Mouse (Mus musculus): ENCODE measurements around the gene Twf1. TPM values are rescaled to one million over a fixed set of nuclear protein-coding genes. Genes with fewer than 3 reads are reported as not detected.

Gene Twf1
- polyA plus RNA-seq, 2 experiments = 13.8 to 24.6 TPM

- no peaks in the 10 kb centered on the region for H3K9me3 ChIP-seq (ENCODE audit: control insufficient read depth, low read length)
- no peaks in the 10 kb centered on the region for H3K36me3 ChIP-seq (replicated peaks; ENCODE audit: control insufficient read depth, insufficient read depth, low read depth)
- WGBS (ENCODE audit: insufficient replicate concordance) = 69% methylated on average over 2 of the region's 2 CpGs
- no peak overlapping the region for H3K9ac ChIP-seq (replicated peaks)
- no peak overlapping the region for H3K27ac ChIP-seq
- TF ChIP-seq EP300 (IDR thresholded peaks at IDR 0.05; ENCODE audit: low read depth) (no peak), CTCF (IDR thresholded peaks at IDR 0.05; ENCODE audit: low read depth) (no peak)
- no peak overlapping the region for H3K4me3 ChIP-seq (ENCODE audit: insufficient read depth in 1 of 2, low read depth in 2 of 2, low read length in 2 of 2)
- 0 out of 4 replicates have a peak, but pooled peaks cover 0 to 2% of the 10 kb centered on the region in 2 experiments for H3K4me1 ChIP-seq (replicated peaks; ENCODE audit: control insufficient read depth in 2 of 2, insufficient read depth in 2 of 2, low read length in 1 of 2)
- H3K4me2 ChIP-seq (ENCODE audit: low read depth) = no peak overlapping the region
- DNase-seq (ENCODE audit: low read depth in 3 of 3, low spot score in 3 of 3) (no peak), ATAC-seq (ENCODE audit: insufficient read depth) (no peak)
- H3K27me3 ChIP-seq (ENCODE audit: control insufficient read depth, insufficient read depth, low read length) = no peaks in the 10 kb centered on the region
Measured at GRCm38 (mm10) chr15:94564909-94565308, 24.8 kb downstream of the Twf1 start.

- 59% methylated on average over 17 of the region's 17 CpGs for WGBS (ENCODE audit: insufficient replicate concordance)
- Histone ChIP-seq H3K9me3 (ENCODE audit: control insufficient read depth, low read length) (no peaks in the 10 kb centered on the region), H3K36me3 (replicated peaks; ENCODE audit: control insufficient read depth, insufficient read depth, low read depth) (no peaks in the 10 kb centered on the region), H3K4me3 (ENCODE audit: insufficient read depth in 1 of 2, low read depth in 2 of 2, low read length in 2 of 2) (no peak overlapping the region), H3K4me1 (replicated peaks; ENCODE audit: control insufficient read depth in 2 of 2, insufficient read depth in 2 of 2, low read length in 1 of 2) (0 out of 4 replicates have a peak, but pooled peaks cover 0 to 2% of the 10 kb centered on the region in 2 experiments), H3K27ac (no peak overlapping the region), H3K27me3 (ENCODE audit: control insufficient read depth, insufficient read depth, low read length) (no peaks in the 10 kb centered on the region), H3K4me2 (ENCODE audit: low read depth) (no peak overlapping the region), H3K9ac (replicated peaks) (no peak overlapping the region)
- DNase-seq (ENCODE audit: low read depth in 3 of 3, low spot score in 3 of 3) (peak in 1 of 3 experiments; percentile 12), ATAC-seq (ENCODE audit: insufficient read depth) (0 out of 2 replicates have a peak, but pooled peaks have one; percentile 25)
- TF ChIP-seq EP300 (IDR thresholded peaks at IDR 0.05; ENCODE audit: low read depth) (no peak), CTCF (IDR thresholded peaks at IDR 0.05; ENCODE audit: low read depth) (no peak)
Measured at GRCm38 (mm10) chr15:94558895-94559656, 30.6 kb downstream of the Twf1 start.

- Histone ChIP-seq H3K4me3 (ENCODE audit: insufficient read depth in 1 of 2, low read depth in 2 of 2, low read length in 2 of 2) (no peak overlapping the region), H3K9ac (replicated peaks) (no peak overlapping the region), H3K36me3 (replicated peaks; ENCODE audit: control insufficient read depth, insufficient read depth, low read depth) (no peaks in the 10 kb centered on the region), H3K4me1 (replicated peaks; ENCODE audit: control insufficient read depth in 2 of 2, insufficient read depth in 2 of 2, low read length in 1 of 2) (0 out of 4 replicates have a peak, but pooled peaks cover 0 to 2% of the 10 kb centered on the region in 2 experiments), H3K27ac (no peak overlapping the region), H3K4me2 (ENCODE audit: low read depth) (no peak overlapping the region), H3K27me3 (ENCODE audit: control insufficient read depth, insufficient read depth, low read length) (no peaks in the 10 kb centered on the region), H3K9me3 (ENCODE audit: control insufficient read depth, low read length) (no peaks in the 10 kb centered on the region)
- DNase-seq (ENCODE audit: low read depth in 3 of 3, low spot score in 3 of 3) (peak; percentile 41 to 52 (median 50)), ATAC-seq (ENCODE audit: insufficient read depth) (peak; percentile 52; the same call in 1 of the 2 replicates)
- peak; percentile 93 for TF ChIP-seq CTCF (IDR thresholded peaks at IDR 0.05; ENCODE audit: low read depth)
- no peak for TF ChIP-seq EP300 (IDR thresholded peaks at IDR 0.05; ENCODE audit: low read depth)
- WGBS (ENCODE audit: insufficient replicate concordance) = 31% methylated on average over 7 of the region's 7 CpGs
Measured at GRCm38 (mm10) chr15:94557442-94557841, 32.2 kb downstream of the Twf1 start.

GRCm38 (mm10) chr15:94553536-94553935 lies 36.2 kb downstream of the Twf1 start:
- no peak for ATAC-seq (ENCODE audit: insufficient read depth)
- Histone ChIP-seq H3K27ac (no peak overlapping the region), H3K4me3 (ENCODE audit: insufficient read depth in 1 of 2, low read depth in 2 of 2, low read length in 2 of 2) (no peak overlapping the region), H3K4me1 (replicated peaks; ENCODE audit: control insufficient read depth in 2 of 2, insufficient read depth in 2 of 2, low read length in 1 of 2) (no peaks in the 10 kb centered on the region), H3K4me2 (ENCODE audit: low read depth) (no peak overlapping the region), H3K9me3 (ENCODE audit: control insufficient read depth, low read length) (no peaks in the 10 kb centered on the region), H3K36me3 (replicated peaks; ENCODE audit: control insufficient read depth, insufficient read depth, low read depth) (no peaks in the 10 kb centered on the region), H3K9ac (replicated peaks) (no peak overlapping the region), H3K27me3 (ENCODE audit: control insufficient read depth, insufficient read depth, low read length) (no peaks in the 10 kb centered on the region)
- DNase-seq (ENCODE audit: low read depth in 3 of 3, low spot score in 3 of 3) = no peak
- TF ChIP-seq EP300 (IDR thresholded peaks at IDR 0.05; ENCODE audit: low read depth) (no peak), CTCF (IDR thresholded peaks at IDR 0.05; ENCODE audit: low read depth) (no peak)
- WGBS (ENCODE audit: insufficient replicate concordance) = 87% methylated on average over 9 of the region's 9 CpGs

- H3K36me3 ChIP-seq (replicated peaks; ENCODE audit: control insufficient read depth, insufficient read depth, low read depth) = no peaks in the 10 kb centered on the region
- TF ChIP-seq EP300 (IDR thresholded peaks at IDR 0.05; ENCODE audit: low read depth) (no peak), CTCF (IDR thresholded peaks at IDR 0.05; ENCODE audit: low read depth) (no peak)
- no peaks in the 10 kb centered on the region for H3K9me3 ChIP-seq (ENCODE audit: control insufficient read depth, low read length)
- H3K9ac ChIP-seq (replicated peaks) = no peak overlapping the region
- H3K27ac ChIP-seq = no peak overlapping the region
- WGBS (ENCODE audit: insufficient replicate concordance) = 61% methylated on average over 4 of the region's 4 CpGs
- H3K4me2 ChIP-seq (ENCODE audit: low read depth) = peak overlapping the region; percentile 78; the same call in 1 of the 2 replicates
- ATAC-seq (ENCODE audit: insufficient read depth) (no peak), DNase-seq (ENCODE audit: low read depth in 3 of 3, low spot score in 3 of 3) (no peak)
- no peak overlapping the region for H3K4me3 ChIP-seq (ENCODE audit: insufficient read depth in 1 of 2, low read depth in 2 of 2, low read length in 2 of 2)
- H3K4me1 ChIP-seq (replicated peaks; ENCODE audit: control insufficient read depth in 2 of 2, insufficient read depth in 2 of 2, low read length in 1 of 2) = peaks cover 0 to 7% of the 10 kb centered on the region in 2 experiments; a peak in 3 of 4 replicates
- no peaks in the 10 kb centered on the region for H3K27me3 ChIP-seq (ENCODE audit: control insufficient read depth, insufficient read depth, low read length)
Measured at GRCm38 (mm10) chr15:94544844-94545243, 44.8 kb downstream of the Twf1 start.

Measured in liver, embryonic 14.5 days (tissue).